In genomic region chr5:145123396-145123795, GRCm38 (mm10) we compare ENCODE assay signal across 41 mouse cellular contexts. TPM values are rescaled to one million over a fixed set of nuclear protein-coding genes. Genes with fewer than 3 reads are reported as not detected.
"Had no signal": no experiment of that assay in that cellular context is flagged by ENCODE, and none has a peak within 500 bp of the region (broad histone marks: within the 10 kb centered on the region; RNA-seq: fewer than 3 reads in every experiment).

No protein-coding gene starts in this region.

- H3K27me3 ChIP-seq: heart, embryonic 12.5 days; heart, embryonic 13.5 days; heart, embryonic 15.5 days; hindbrain, embryonic 12.5 days; hindbrain, embryonic 13.5 days; hindbrain, embryonic 15.5 days; intestine, embryonic 15.5 days; kidney, embryonic 15.5 days had no signal

- ATAC-seq: hindbrain, embryonic 16.5 days; hindbrain, postnatal 0 days; inflammation-experienced regulatory T-cells, adult 6 months; intestine, embryonic 15.5 days; intestine, embryonic 16.5 days; intestine, postnatal 0 days had no signal

- H3K4me2 ChIP-seq: heart, embryonic 11.5 days; heart, embryonic 12.5 days; heart, embryonic 13.5 days; heart, embryonic 15.5 days; hindbrain, embryonic 12.5 days; hindbrain, embryonic 13.5 days; hindbrain, embryonic 14.5 days; hindbrain, embryonic 15.5 days; intestine, embryonic 15.5 days; kidney, embryonic 15.5 days had no signal

- DNase-seq: heart, adult 2 months; heart, postnatal 10 days; heart, postnatal 14 days; heart, postnatal 36 days; heart, postnatal 4 days; kidney, adult 11 months; kidney, adult 18-20 months; kidney, adult 2 months; kidney, adult 9 months; kidney, postnatal 14 days; kidney, postnatal 25 days; kidney, postnatal 36 days; kidney, postnatal 4 days; layer of hippocampus, adult 9-11 months; layer of hippocampus, postnatal 36 days had no signal

- H3K4me3 ChIP-seq: heart, adult 2 months; heart, embryonic 10.5 days; heart, embryonic 12.5 days; heart, embryonic 13.5 days; heart, embryonic 15.5 days; hindbrain, embryonic 10.5 days; hindbrain, embryonic 12.5 days; hindbrain, embryonic 13.5 days; hindbrain, embryonic 15.5 days; intestine, embryonic 15.5 days; kidney, embryonic 15.5 days; layer of hippocampus, adult 2 months; left cerebral cortex, adult 2 months had no signal

- H3K4me1 ChIP-seq: hindbrain, embryonic 10.5 days; hindbrain, embryonic 12.5 days; hindbrain, embryonic 13.5 days; hindbrain, embryonic 15.5 days; intestine, embryonic 15.5 days had no signal

- H3K9ac ChIP-seq: heart, embryonic 12.5 days; heart, embryonic 13.5 days; heart, embryonic 15.5 days; hindbrain, embryonic 12.5 days; hindbrain, embryonic 13.5 days; hindbrain, embryonic 14.5 days; hindbrain, embryonic 15.5 days; intestine, embryonic 15.5 days; kidney, embryonic 15.5 days had no signal

- H3K9me3 ChIP-seq: heart, embryonic 10.5 days; heart, embryonic 12.5 days; heart, embryonic 15.5 days; hindbrain, embryonic 13.5 days; hindbrain, embryonic 15.5 days; intestine, embryonic 15.5 days; kidney, embryonic 15.5 days had no signal

- H3K27ac ChIP-seq: heart, adult 2 months; heart, embryonic 10.5 days; heart, embryonic 13.5 days; heart, embryonic 15.5 days; hindbrain, embryonic 10.5 days; hindbrain, embryonic 12.5 days; hindbrain, embryonic 13.5 days; hindbrain, embryonic 14.5 days; hindbrain, embryonic 15.5 days; hindbrain, postnatal 0 days; intestine, embryonic 15.5 days; kidney, embryonic 15.5 days; kidney, postnatal 0 days; layer of hippocampus, adult 2 months; left cerebral cortex, adult 2 months had no signal

RNA-seq across cellular contexts. Expression of gene Kpna7, which starts 39.6 kb away (rescaled TPM):
- polyA plus RNA-seq: heart, adult 2 months; heart, embryonic 10.5 days; heart, embryonic 11.5 days; heart, embryonic 12.5 days; heart, embryonic 13.5 days; heart, embryonic 14.5 days; heart, embryonic 15.5 days; heart, postnatal 0 days; hindbrain, embryonic 10.5 days; hindbrain, embryonic 12.5 days; hindbrain, embryonic 13.5 days; hindbrain, embryonic 14.5 days; hindbrain, embryonic 15.5 days; hindbrain, embryonic 16.5 days; inflammation-experienced regulatory T-cells, adult 6 months; intestine, embryonic 14.5 days; kidney, adult 2 months; kidney, embryonic 14.5 days; kidney, embryonic 15.5 days; kidney, embryonic 16.5 days; kidney, postnatal 0 days; large intestine, adult 2 months had no signal
